Mouse (Mus musculus) embryonic stem cell, embryonic (primary cell): ENCODE measurements around the gene Rassf3.

Experiments
- CTCF ChIA-PET, 4 experiments: fragments of 300-600 bp in 2 of 4; fragments of 350-600 bp in 2 of 4; sonication (Branson Sonifier 250); formaldehyde crosslinking; loops; one replicate each; lab custom pipeline; 2022; ENCODE audit warnings: inconsistent platforms in 2 of 4; lab: Charles Lee
- POLR2A ChIA-PET, 4 experiments: fragments of 300-600 bp in 2 of 4; fragments of 350-600 bp in 2 of 4; sonication (Branson Sonifier 250); formaldehyde crosslinking; loops; one replicate each; lab custom pipeline; 2022; ENCODE audit warnings: antibody characterized with exemption in 4 of 4, inconsistent platforms in 1 of 4; lab: Charles Lee

The Rassf3 gene

DNA sequence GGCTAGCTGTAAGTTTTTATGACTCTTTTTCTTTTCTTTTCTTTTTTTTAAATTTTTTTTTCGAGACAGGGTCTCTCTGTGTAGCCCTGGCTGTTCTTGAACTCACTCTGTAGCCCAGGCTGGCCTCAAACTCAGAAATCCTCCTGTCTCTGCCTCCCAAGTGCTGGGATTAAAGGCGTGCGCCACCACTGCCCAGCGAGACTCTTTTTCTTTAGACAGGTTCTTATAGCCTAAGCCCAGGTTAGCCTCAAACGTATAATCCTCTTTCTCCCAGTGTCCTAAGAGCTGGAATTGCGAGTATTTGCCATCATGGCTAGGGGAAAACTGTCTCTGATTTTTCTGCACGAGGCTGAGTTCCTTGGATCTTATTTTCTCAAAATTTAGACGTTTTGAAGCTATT is 112.9 kb downstream of the Rassf3 start:
- CTCF ChIA-PET = interaction anchor here in 3 of 4 experiments (0.6 to 0.9 kb wide), 3 partner anchors 21 to 114 kb away, joined by 3 to 4 read pairs (median 3); no protein-coding TSS in a partner anchor
- POLR2A ChIA-PET = interaction anchor here in 1 of 4 experiments (2.0 kb wide), 1 partner anchor 47 kb away, joined by 4 read pairs; no protein-coding TSS in a partner anchor

DNA sequence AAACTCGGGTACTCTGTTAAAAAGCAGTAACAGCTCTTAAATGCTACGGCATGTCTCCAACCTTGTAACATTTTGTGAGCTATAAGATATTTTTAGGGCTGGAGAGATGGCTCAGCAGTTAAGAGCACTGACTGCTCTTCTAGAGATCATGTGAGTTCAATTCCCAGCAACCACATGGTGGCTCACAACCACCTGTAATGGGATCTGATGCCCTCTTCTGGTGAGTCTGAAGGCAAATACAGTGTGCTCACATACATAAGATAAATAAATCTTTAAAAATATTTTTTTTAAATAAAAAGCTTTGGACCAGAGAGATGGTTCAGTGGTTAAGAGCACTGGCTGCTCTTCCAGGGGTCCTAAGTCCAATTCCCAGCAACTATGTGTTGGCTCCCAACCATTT is 115.8 kb downstream of the Rassf3 start:
- POLR2A ChIA-PET = no interaction called here
- CTCF ChIA-PET = no interaction called here
